Mouse (Mus musculus) C3H10T1/2 (cell line): ENCODE measurements around the gene Uqcc2. TPM values are rescaled to one million over a fixed set of nuclear protein-coding genes. Genes with fewer than 3 reads are reported as not detected.

Experiments used
- polyA plus RNA-seq, 2 experiments: library from polyadenylated mRNA; unstranded; fragments of >200 nt; fragmentation: generic; extraction: Trizol; gene quantifications; one replicate each; pipeline ENCODE4 v1.2.1; 2012; ENCODE audit warnings: missing spikeins in 2 of 2

Gene Uqcc2
- polyA plus RNA-seq: 1,000 to 10,000 TPM in 1 of 2 experiments, 100 to 1,000 TPM in 1; 683 to 1,951 TPM

GRCm38 (mm10) chr17:27133551-27134141 lies at the start of gene Uqcc2:
Gene Uqcc2, minus strand, starts transcription at chr17:27133916.

GRCm38 (mm10) chr17:27167545-27167944 lies 33.8 kb upstream of the Uqcc2 start, which contains the start of gene Ip6k3:
Gene Ip6k3, minus strand, starts transcription at chr17:27167795.

Other genes starting within 250 kb of the Uqcc2 start
- gene Kifc5b, start 216.8 kb downstream of the Uqcc2 start, polyA plus RNA-seq: 10 to 100 TPM; 11.1 to 31.7 TPM
- 10 to 100 TPM in 1 of 2 experiments, 1 to 10 TPM in 1; 6.1 to 31.6 TPM for gene Phf1, start 200.9 kb downstream of the Uqcc2 start, polyA plus RNA-seq
- 100 to 1,000 TPM; 240 to 326 TPM for gene Cuta, start 194.3 kb downstream of the Uqcc2 start, polyA plus RNA-seq
- 10 to 100 TPM in 1 of 2 experiments, under 1 TPM in 1; 0.30 to 12.1 TPM for gene Syngap1, start 192.7 kb downstream of the Uqcc2 start, polyA plus RNA-seq
- 1 to 10 TPM; 3.1 to 8.4 TPM for gene Zbtb9, start 160.7 kb downstream of the Uqcc2 start, polyA plus RNA-seq
- gene Bak1, start 104.9 kb downstream of the Uqcc2 start, polyA plus RNA-seq: 100 to 1,000 TPM; 107 to 169 TPM
- gene Itpr3, start 76.6 kb downstream of the Uqcc2 start, polyA plus RNA-seq: 10 to 100 TPM; 12.4 to 26.1 TPM
- under 1 TPM; 0.34 to 0.94 TPM for gene Ip6k3, start 33.9 kb upstream of the Uqcc2 start, polyA plus RNA-seq
- 10 to 100 TPM; 35.8 to 56.6 TPM for gene Lemd2, start 70.6 kb upstream of the Uqcc2 start, polyA plus RNA-seq